Mouse (Mus musculus) lung, postnatal 25 days (tissue): ENCODE results near the gene Atp6v1f.
A peak's percentile ranks its signal among the peaks of the same experiment; 100 is the strongest.

ENCODE experiments used
- DNase-seq: peaks from one replicate; pipeline ENCODE4 v3.0.0; 2022; ENCODE audit warnings: low spot score

Gene Atp6v1f

DNA sequence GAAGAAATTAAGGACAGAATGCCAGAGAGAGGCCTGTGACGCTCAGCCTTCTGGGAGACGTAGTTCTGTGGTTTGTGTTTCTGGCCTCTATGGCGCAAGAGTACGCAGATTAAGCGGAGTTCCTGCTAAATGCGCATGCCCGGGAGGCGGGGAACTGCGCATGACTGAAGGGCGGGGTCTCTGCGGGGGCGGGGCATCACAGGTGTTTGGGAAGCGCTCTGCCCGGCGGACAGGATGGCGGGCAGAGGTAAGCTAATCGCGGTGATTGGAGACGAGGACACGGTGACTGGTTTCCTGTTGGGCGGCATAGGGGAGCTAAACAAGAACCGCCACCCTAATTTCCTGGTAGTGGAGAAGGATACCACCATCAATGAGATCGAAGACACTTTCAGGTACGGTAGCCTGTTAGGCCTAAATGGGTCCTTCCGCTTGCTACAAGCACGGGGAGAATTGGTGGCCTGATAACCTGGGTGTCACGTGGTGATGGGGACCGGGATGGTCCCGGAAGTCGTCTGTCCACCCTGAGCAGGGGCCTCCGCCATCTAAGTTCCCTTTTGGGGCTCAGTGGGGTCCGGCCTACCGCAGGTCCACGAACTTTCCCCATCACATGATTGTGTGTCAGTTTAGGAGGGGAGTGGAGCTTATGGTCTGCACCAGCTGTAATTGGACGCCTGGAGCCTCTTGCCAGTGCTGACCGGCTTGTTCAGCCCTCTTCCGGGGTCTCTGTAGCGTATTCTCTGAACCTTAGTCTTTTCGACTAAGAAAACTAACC lies at the start of gene Atp6v1f:
Atp6v1f (plus strand) TSS at position 136 of the 772 bp plus-strand sequence.
- DNase-seq: peak; percentile 92

DNA sequence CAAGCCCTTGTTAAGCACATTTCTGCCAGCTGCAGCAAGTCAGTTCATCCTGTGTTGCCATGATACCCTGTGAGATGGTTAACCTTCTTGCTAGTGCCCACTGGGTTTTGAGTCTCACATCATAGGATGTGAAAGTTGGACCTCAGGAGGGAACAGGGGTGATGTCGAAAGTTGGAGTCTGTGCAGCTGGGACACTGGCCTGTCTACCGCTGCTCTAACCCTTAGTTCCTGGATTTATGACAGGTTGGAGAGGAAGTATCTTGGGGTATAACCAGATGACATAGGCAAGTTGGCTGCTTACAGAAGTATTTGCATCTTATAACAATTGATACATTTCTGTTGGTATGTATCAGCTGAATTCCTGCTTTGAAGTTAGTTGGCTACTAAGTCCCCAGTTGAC lies 46.9 kb upstream of the Atp6v1f start:
- no peak for DNase-seq

DNA sequence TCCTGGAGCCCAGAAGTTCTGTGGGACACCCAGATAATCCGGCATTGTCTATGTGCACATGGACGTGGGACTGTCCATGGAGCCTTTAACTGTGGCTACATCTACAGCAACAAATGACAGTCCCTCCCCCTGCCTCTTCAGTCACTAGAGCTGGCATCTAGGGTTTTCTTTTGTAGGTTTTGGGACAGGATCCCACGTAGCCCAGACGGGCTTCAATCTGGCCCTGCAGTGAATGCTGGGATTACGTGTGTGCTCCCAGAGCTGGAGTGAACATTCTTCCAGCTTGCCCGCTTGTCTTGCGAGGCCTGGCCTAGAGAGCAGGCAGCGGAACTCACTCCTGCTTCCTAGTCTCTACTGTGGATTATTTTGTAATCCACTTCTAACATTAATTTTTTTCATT lies 42.4 kb upstream of the Atp6v1f start:
- DNase-seq: no peak

DNA sequence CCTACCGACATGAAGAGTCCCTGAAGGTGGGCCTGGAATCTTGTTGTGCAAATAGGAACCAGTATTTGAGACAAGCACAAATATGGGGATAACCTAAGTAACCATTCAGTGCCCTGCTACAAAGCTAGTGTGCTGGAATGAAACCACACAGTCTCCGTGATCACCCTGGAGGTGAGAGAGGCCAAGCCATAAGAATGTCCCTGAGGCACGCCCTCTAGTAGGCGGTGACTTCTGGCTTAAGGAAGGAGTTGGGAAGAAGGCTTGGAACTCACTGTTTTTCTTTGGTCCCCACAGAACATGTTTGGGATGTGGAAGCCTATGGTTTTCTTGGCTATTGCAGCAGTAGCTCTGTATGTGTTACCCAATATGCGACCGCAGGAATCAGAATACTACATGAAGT lies 41.2 kb upstream of the Atp6v1f start:
- no peak for DNase-seq

DNA sequence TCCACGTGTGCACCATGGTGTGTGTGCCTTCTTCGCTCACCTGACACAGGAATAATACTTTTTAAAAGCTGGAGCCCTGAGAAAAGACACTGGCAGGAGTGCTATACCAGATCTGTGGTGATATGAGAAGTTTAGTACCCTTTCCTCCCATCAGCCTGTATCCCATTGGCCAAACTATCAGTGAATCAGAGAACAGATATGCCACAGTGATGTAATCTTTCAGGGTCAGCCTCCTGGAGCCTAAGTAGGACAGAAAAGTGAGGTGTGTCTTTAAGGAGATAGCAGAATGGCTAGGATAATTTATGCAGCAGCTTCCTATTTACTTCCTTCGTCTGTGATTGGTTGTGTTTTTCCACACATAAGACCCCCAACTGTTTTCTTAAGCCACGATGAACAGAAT lies 39.3 kb upstream of the Atp6v1f start:
- no peak for DNase-seq

DNA sequence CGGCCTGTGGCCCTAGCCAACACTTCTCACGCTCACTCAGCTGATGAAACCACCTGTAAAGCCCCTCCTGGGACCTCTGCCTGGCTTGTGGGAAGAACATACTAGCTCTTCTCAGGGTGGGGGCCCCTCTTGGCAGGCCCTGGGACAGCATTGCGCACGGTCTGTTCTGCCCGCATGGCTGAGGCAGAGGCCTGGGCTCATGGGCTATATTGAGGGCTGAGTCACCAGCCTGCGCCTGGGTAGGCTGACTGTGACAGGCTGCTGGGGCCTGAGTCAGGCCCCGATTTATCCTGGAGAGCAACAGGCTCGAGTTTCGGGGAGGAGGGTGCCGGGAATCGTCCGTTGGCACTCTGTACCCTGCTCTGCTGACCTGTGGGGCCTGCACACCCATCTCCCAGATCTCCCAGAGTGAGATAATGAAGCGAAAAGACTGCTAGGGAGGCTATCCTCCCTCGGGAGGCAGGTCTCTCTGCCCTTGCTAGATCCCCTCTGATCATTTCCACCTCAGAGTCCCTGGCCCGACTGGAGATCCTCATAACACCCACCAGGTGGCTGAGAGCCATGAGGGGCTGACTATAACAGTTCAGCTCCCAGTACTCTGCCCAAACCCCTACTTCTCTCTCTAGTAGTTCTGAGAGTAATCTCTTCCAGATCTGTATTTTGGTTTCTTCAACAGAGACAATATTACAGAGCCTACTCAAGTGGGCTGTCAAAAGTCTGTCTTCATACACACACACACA lies 36.7 kb upstream of the Atp6v1f start:
- no peak for DNase-seq

DNA sequence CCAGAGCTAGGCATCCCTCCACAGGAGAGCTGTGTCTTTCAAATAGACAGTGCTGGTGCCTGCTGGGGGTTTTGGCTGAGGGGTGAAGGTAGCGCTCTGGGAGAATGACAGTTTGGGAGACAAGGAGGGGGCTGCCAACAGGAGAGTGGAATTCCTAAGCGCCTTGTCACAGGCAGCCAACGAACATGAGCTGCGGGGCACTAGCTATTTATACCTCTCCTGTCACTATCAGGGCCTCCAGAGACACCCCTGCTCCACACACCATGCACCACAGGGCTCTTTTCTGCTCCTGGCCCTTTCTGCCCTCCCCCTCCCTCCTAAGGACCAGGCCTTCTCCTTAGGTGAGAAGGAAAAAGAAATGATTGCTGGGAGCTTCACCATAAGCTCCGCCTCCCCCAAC lies 36.0 kb upstream of the Atp6v1f start:
- no peak for DNase-seq

DNA sequence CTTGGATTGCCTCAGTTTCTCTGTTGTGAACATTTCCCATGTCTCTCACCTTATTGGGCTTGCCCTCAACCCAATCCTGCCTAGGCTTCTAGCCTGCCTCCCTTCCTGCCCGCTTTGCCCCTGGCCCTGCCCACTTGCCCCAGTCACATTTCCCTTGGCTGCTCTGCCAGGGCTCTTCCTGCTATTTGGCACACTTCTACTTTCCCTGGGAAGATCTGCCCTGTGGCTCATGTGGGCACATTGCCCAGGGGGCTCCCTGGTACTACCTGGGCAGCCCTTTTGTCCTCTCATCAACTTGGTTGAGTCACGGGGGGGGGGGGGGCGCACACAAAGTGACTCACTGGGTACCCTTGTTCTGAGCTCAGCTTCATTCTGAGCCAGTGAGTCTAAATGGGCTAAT lies 35.4 kb upstream of the Atp6v1f start:
- no peak for DNase-seq

DNA sequence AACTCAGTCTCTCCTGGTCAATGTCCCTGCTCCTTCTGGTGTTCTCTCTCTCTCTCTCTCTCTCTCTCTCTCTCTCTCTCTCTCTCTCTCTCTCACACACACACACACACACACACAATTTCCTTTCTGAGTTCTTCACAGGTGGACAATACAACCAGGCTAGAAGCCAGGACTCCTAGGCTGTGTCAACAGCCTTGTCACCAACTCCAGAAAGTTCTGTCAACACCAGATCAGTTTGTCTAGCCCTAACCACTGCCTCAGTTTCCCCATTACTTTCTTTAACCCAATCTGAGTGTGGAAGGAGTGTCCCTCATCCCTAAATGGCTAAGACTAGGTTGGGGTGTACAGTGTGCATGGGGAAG lies 34.9 kb upstream of the Atp6v1f start:
- no peak for DNase-seq

DNA sequence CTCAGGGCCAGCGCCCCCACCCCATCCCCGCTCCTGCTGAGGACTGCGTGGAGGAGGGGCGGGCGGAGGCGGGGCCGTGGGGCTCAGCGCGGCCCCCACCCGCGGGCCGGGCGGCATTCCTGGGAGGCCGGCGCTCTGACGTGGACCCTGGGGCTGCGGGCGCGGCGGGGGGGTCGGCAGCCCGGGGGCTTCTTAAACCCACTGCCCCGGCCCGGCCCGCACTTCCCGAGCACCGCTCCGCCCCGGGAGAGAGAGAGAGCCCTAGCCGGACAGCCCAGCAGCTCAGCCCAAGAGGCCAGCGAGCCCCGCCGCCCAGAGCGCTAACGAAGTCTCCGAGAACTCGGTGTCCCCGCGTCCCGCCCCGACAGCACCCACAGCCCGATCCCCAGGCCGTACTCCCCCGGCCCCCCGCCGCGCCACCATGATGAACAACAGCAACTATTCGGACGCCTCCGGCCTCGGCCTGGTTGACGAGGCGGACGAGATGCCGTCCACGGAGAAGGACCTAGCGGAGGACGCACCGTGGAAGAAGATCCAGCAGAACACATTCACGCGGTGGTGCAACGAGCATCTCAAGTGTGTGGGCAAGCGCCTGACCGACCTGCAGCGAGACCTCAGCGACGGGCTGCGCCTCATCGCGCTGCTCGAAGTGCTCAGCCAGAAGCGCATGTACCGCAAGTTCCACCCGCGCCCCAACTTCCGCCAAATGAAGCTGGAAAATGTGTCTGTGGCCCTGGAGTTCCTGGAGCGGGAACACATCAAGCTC lies 34.3 kb upstream of the Atp6v1f start, which contains the start of gene Flnc:
Flnc (plus strand) TSS at position 219 of the 766 bp plus-strand sequence.
- no peak for DNase-seq

DNA sequence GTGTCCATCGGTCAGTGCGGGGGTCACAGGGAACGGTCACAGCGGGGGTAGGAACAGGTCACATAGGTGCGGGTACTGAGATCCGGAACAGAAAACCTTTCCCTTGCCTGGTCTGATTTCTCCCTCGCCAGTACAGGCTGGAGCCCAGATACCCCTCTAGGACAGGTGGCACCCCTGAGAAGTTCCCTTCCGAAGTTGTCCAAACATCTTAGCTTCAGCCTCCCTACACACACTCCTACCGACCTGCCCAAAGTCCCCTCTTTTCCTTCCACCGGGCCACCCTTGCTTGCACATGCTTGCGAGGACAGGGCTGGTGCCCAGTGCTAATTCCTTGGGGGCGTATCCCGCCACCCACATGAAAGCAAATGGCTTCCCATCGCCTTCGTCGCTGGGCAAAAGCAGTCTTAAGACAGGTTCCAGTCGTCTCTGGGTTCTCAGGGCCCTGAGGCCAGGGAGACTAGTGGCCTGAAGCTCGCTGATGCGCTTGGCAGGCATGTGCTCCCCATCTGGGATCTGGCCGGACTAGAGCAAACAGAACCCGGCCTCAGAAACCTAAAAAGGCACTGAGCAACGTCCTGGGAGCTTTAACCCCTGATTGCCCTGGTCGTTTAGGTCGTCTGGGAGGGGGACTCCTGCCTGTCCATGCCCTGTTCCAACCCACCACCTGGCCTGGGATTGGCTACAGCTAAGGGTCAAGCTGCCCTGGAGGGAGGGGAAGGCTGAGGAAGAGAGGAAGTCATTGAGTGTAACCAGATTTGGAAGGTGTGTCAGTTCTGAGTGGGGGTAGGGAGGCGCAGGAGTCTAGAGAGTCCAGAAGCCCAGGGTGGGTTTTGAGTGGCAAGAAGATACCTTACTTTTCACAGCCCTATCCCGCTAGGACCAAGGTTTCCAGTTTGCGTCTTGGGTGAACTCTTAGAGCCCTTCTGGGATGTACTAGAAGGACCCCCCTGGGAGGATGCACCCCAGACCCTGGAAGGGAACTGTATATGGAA lies 33.4 kb upstream of the Atp6v1f start:
- no peak for DNase-seq

DNA sequence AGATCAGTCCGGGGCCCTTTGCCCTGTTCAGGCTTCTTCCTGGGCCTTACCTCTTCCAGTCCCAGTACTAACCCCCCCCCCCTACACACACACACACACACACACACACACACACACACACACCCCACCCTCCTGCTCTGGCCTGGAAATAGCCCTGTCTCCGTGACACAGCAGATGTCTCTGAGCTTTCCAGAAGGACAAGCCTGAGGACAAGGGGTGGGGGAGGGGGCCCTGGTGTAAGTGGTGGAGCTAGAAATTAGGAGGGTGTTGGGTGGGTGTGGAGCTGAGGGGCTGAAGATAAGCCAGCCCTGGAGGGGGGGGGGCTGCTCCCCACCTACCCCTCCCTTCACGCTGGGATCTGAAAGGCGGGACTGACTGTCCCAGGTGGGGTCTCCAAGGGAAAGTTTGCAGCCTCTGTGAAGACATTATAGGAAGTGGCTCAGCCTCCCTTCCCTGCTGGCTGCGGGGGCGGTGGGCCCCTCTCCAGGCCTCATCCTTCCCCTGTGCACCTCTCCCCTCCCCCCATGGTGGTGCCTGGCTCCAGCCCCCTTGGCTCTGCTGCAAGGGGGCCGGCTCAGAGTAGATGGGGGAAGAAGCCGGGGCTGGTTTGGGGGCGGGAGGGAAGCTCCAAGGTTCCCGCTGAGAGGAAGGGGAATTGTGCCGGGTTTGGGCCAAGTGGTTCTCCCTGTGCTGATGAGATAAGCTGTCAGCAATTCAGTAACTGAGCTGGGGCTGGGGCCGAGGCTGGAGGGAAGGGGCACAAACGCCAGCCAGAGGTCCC lies 32.4 kb upstream of the Atp6v1f start:
- no peak for DNase-seq

DNA sequence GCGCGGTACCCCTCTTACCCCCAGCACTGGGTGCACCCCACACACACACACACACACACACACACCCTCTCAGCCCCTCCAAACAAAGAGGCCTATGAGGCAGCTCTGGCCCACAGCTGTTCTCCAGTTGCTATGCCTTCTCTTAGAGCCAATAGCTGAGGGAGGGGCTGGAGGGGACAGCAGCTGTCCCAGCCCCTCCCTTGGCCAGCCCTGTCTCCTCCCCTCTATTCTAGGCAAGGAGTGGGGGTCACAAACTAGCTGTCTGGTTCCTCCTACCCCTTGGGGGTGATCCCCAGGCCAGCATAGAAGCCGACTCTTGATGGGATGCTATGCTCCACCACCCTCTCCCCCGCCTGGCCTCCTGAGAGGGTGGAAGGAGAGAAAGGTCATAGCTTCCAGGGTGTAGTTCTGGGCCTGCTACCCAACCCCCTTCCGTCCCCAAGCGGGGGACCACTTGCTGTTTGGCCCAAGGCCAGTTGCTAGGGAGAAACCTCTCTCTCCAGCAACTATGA lies 31.5 kb upstream of the Atp6v1f start:
- no peak for DNase-seq

DNA sequence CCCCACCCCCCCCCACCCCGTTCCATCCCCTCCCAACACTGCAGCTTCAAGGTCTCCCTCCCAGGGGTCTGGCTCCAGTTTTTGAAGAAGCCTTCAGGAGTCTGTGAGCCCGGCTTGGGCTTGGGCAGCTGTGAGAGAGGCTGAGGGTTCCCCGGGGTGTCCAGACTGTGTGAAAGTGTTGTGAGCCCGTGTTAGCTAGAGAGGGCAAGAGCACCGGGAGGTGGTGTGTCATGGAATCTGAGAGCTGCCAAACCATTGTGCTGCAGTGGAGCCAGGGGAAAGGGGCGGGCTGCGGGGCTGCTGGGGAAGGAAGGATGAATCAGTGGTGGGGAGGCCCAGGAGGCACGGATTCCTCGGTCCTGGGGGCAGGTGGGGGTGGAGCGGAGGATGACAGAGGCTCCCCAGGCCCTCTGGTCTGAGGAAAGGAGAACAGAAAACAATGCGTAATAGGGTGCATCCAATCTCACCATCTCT lies 31.0 kb upstream of the Atp6v1f start:
- peak; percentile 44 for DNase-seq

DNA sequence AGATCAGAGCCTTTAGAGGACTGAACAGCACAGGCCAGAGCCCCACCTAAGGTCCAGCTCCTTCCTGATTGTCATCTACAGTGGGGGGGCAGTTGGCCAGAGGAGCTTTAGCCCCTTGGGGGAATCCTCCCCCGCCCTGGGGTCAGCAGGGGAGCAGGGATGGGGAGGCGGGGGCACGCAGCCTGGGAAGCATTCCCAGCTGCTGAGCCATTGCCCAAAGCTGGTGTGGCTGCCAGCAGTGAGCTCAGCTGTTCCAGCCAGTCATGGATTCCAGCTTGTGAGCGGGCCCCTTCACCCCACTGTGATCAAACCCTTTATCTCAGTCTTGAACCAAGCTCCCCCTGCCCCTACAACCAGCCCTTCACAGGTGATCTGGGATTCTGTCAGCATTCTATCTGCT lies 28.3 kb upstream of the Atp6v1f start:
- no peak for DNase-seq

DNA sequence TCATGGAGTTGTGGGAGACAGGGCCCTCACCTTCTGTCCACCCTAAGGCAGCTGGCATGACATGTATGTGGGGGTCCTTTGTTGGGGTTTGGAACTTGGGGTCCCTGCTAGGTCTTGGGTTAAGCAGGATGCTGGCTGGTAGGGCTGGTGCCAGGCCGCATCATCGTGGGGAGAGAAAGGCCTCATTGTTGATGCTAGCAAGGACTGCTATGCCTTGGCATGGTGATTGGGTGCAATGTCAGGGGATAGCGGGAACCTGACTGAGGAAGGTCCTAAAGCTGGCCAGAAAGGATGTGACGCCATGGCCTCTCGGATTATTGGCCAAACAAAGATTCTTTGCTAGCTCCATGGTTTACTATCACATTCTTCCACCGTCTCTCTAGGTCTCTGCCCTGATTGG lies 27.7 kb upstream of the Atp6v1f start:
- DNase-seq: no peak

DNA sequence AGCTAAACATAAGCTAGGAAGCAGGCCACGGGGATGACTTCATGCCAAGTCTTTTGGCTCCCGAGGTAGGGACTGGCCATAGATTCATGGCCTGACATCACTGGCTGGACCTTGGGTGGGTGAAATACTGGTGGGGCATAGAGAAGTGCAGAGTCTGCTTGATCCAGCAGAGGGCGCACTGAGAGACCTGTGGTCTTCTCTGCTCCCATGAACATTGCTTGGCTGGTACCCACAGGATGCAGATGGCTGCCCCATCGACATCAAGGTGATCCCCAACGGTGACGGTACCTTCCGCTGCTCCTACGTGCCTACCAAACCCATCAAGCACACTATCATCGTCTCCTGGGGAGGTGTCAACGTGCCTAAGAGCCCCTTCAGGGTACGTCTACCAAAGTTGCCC lies 22.7 kb upstream of the Atp6v1f start:
- no peak for DNase-seq

DNA sequence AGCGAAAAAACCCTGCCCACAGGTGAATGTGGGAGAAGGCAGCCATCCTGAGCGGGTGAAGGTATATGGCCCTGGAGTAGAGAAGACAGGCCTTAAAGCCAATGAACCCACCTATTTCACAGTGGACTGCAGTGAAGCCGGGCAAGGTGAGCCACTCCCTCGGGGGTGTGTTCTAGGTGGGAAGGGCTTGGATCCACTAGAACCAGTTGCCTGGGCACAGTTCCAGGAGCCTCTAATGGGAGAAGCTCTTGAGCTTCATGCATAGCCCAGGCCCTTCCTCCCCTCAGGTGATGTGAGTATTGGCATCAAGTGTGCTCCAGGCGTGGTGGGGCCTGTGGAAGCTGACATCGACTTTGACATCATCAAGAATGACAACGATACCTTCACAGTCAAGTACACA lies 22.2 kb upstream of the Atp6v1f start:
- DNase-seq: peak; percentile 24

DNA sequence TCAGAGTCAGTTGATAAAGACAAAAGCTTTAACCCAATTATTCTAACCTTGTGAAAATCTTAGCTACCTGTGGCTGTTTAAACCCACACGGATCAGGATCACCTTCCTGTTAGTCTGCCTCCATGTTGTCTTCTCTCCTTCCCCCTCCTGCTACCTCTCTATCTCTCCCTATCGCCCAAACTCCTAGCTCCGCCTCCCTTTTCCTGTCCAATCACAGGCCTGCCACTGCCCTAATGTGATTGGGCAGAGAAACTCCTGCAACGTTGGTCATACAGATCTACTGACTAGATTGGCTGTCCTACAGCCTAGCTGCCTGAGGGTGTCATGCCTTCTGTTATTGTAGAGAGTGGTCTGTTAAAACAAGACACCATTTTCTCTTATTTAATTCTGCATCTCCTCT lies 17.7 kb upstream of the Atp6v1f start:
- DNase-seq: no peak

DNA sequence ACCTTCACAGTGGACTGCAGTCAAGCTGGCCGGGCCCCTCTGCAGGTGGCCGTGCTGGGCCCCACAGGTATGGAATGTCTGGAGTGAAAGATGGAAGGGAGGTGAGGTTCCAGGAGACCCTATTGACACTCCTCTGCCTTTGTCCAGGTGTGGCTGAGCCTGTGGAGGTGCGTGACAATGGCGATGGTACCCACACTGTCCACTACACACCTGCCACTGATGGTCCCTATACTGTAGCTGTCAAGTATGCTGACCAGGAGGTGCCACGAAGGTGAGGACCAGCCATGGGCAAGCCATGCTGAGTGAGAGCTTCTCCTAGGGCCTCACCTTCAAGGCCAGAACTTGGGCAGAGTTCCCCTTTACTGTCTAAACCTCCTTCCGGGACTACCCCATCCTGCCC lies 16.9 kb upstream of the Atp6v1f start:
- no peak for DNase-seq

DNA sequence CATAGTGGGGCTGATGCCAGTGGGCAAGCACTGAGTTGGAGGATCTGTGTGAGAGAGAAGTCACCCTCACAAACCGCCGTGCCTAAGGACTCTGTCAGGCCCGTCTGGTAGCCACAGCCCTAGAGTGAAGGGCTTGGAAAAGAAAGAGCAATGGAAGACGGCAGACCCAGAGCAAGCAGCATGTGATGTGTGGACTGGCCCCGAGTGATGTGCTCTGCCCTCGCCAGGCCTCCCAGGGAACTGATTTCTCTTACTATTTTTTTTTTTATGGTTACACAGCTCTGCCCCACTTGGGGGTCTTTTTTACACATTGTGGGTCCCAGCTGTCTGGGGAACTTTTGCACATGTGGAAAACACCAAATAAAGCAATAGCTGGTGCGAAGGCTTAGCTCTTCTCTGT lies 6.0 kb upstream of the Atp6v1f start:
- DNase-seq: no peak
